Mouse (Mus musculus) gastrocnemius, adult 2 months (tissue): ENCODE results near the gene Zfp648. TPM values are rescaled to one million over a fixed set of nuclear protein-coding genes. Genes with fewer than 3 reads are reported as not detected.

Experiments used
- DNase-seq: peaks from one replicate; pipeline ENCODE4 v3.0.0; 2022
- H3K27ac ChIP-seq: fragments of 200-600 bp; 2 replicates; pipeline ENCODE4 v1.8.1; 2022; ENCODE audit warnings: mild to moderate bottlenecking
- H3K4me3 ChIP-seq: fragments of 200-600 bp; 2 replicates; pipeline ENCODE4 v1.8.1; 2022; ENCODE audit warnings: mild to moderate bottlenecking, moderate library complexity
- CTCF ChIP-seq: fragments of 200-600 bp; IDR thresholded peaks from 2 replicates; pipeline ENCODE4 v1.8.1; 2022; ENCODE audit warnings: antibody characterized with exemption, mild to moderate bottlenecking, moderate library complexity
- intact Hi-C: fragments of 180-260 bp; cut with DNase I; formaldehyde crosslinking; loops from one replicate; pipeline ENCODE4 v1.15.1; 2025
- total RNA-seq, 2 experiments: library from RNA; stranded (reverse); gene quantifications; 2 replicates each; pipeline ENCODE4 v1.2.3; 2021

Gene Zfp648
- total RNA-seq, 2 experiments from 2014 or later = not detected

DNA sequence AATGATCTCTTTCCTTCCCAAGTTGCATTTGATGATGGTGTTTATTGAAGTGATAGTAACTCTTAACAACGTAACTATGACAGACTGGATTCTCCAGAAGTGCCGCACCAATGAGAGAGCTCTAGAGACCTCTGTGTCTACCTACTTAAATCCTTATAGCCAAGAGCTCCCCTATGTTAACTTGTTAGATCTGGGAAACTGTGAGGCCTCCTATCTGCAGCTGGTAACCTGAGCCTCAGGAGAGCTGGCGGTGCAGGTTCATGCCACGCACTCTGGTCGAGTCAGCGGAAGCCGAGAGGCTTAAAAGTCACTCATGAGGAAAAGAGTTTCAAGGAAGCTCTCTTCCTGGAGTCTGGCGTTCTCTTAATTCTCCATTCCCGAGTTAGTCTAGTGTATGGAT lies 33.8 kb downstream of the Zfp648 start:
- Histone ChIP-seq H3K4me3 (no peak overlapping the region), H3K27ac (no peak overlapping the region)
- no peak for TF ChIP-seq CTCF
- DNase-seq = no peak
- intact Hi-C loops = no loop called here

DNA sequence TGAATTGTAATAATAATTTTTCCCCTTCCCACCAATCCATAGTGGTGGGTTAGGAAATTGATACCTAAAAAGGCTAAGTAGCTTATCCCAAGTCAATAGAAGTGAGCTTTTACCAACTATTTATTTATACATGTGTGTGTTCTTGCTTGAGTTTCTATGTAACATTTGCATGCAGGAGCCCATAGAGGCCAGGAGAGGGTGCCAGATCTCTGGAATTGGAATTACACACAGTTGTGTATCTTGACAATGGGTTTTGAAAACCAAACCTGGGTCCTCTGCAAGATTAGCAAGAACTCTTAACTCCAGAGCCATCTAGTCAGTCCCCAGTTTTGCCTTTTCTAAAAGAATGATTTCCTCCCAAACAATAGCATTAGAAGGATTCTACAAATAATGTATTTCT lies 37.9 kb downstream of the Zfp648 start:
- intact Hi-C loops = no loop called here
- peak; percentile 33 for TF ChIP-seq CTCF
- DNase-seq = no peak
- no peak overlapping the region for H3K27ac ChIP-seq
- H3K4me3 ChIP-seq = no peak overlapping the region

DNA sequence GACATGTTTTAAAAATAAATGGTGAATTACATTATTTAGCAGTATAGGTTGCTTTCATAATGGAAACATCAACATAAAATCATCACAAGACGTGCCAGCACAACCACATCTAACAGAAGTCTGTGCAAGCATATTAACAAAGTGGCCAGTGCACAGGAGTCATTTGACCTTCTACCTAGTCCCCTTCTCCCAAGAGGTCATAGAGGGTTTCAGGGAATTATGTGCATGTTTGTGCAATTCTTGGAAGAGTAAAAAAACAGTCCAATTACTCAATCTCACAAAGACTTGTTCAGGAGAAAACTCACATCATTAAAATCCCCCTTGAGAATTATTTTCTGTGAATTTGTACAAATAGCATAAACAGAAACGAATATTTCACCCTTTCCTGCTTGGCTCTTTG lies 50.2 kb downstream of the Zfp648 start:
- intact Hi-C loops = no loop called here
- H3K27ac ChIP-seq = no peak overlapping the region
- TF ChIP-seq CTCF = no peak

DNA sequence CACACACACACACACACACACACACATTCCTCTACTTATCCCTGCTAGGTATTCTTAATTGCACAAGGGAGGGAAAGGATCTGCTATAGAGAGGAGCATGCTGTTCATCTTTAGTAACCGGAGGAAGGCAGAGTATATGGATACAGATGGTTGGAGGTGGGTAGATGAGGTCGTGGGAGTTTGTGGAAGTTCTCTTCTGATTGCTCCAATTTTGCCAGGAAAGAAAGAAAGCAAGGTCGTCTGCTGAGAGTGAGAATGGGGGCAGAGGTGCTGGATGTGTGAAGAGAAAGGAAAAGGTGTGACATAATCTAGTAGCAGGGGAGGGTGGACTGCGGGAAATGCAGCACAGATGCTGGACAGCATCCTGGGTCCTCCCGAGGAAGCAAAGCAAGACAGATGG lies 51.8 kb downstream of the Zfp648 start:
- Histone ChIP-seq H3K4me3 (no peak overlapping the region), H3K27ac (no peak overlapping the region)
- no peak for TF ChIP-seq CTCF
- intact Hi-C loops = no loop called here
- no peak for DNase-seq

More for the DNA sequence above, 50.2 kb downstream of the Zfp648 start:
- no peak for DNase-seq
- no peak overlapping the region for H3K4me3 ChIP-seq
